Mouse (Mus musculus): ENCODE results near the gene Igsf21.

The Igsf21 gene

GRCm38 (mm10) chr4:140235361-140236153 is 11.0 kb downstream of the Igsf21 start:
- DNase-seq = no peak

GRCm38 (mm10) chr4:140234412-140235205 is 12.0 kb downstream of the Igsf21 start:
- no peak for DNase-seq

GRCm38 (mm10) chr4:140227837-140228236 is 18.7 kb downstream of the Igsf21 start:
- no peak for DNase-seq

GRCm38 (mm10) chr4:140225204-140225603 is 21.4 kb downstream of the Igsf21 start:
- DNase-seq = peak; percentile 48

- no peak for DNase-seq
These were observed 22.1 kb downstream of the Igsf21 start for GRCm38 (mm10) chr4:140224451-140224850.

GRCm38 (mm10) chr4:140223067-140223466 is 23.5 kb downstream of the Igsf21 start:
- peak; percentile 25 for DNase-seq

GRCm38 (mm10) chr4:140220326-140221093 is 26.1 kb downstream of the Igsf21 start:
- DNase-seq = no peak

- no peak for DNase-seq
These were observed 27.4 kb downstream of the Igsf21 start for GRCm38 (mm10) chr4:140218853-140219852.

- DNase-seq = no peak
These were observed 28.2 kb downstream of the Igsf21 start for GRCm38 (mm10) chr4:140218384-140218783.

- DNase-seq = no peak
These were observed 28.6 kb downstream of the Igsf21 start for GRCm38 (mm10) chr4:140217934-140218333.

GRCm38 (mm10) chr4:140216096-140216495 is 30.5 kb downstream of the Igsf21 start:
- no peak for DNase-seq

GRCm38 (mm10) chr4:140215205-140215604 is 31.4 kb downstream of the Igsf21 start:
- DNase-seq = no peak

- DNase-seq = no peak
These were observed 32.2 kb downstream of the Igsf21 start for GRCm38 (mm10) chr4:140214406-140214805.

- DNase-seq = no peak
These were observed 36.3 kb downstream of the Igsf21 start for GRCm38 (mm10) chr4:140210129-140210890.

- DNase-seq = peak; percentile 87
These were observed 40.8 kb downstream of the Igsf21 start for GRCm38 (mm10) chr4:140205811-140206231.

GRCm38 (mm10) chr4:140204775-140205174 is 41.8 kb downstream of the Igsf21 start:
- DNase-seq = no peak

- DNase-seq = no peak
These were observed 42.8 kb downstream of the Igsf21 start for GRCm38 (mm10) chr4:140203696-140204272.

GRCm38 (mm10) chr4:140202196-140202595 is 44.4 kb downstream of the Igsf21 start:
- no peak for DNase-seq

- DNase-seq = no peak
These were observed 46.3 kb downstream of the Igsf21 start for GRCm38 (mm10) chr4:140200296-140200695.

GRCm38 (mm10) chr4:140196717-140197116 is 49.9 kb downstream of the Igsf21 start:
- peak; percentile 66 for DNase-seq
